Mouse (Mus musculus) embryo, embryonic 11 days (tissue): Measurements from ENCODE around the gene Klrb1f.
"Not testable (repeated sequence)": the region's sequence is repeated elsewhere in the genome, so short reads cannot be mapped to it uniquely, and the experiment has no call there.

Experiments
- DNase-seq: peaks from one replicate; pipeline ENCODE4 v3.0.0-alpha.2; 2015

Klrb1f gene

DNA sequence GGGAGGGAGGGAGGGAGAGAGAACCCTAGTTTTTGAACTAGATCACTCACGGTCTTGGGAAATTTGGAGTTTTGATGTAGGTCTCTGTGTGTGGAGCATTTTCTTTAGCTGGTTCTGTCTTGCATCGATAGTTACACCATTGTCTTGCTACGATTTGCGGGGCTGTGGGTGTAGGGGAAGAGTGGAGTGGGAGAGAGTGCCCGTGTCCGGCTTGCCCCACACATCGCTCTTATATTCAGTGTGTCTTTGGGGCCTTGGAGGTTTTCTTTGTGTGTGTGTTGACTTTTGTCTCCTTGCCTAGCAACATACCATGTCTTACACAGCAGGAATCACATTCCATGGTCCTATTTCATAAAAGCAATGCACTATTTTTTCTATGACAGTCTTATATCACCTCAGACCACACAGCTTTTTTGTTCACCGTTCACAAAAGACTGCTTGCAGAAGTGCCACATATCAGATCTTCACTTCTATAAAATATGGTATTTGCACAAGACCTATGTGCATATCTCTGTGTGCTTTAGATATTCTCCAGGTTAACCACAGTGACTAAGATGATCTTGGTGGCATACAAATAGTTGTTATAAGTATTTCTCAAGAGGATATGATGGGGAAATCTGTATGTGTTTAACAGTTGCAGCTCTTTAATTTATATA is 4.0 kb downstream of the Klrb1f start:
- peak; percentile 25 for DNase-seq

DNA sequence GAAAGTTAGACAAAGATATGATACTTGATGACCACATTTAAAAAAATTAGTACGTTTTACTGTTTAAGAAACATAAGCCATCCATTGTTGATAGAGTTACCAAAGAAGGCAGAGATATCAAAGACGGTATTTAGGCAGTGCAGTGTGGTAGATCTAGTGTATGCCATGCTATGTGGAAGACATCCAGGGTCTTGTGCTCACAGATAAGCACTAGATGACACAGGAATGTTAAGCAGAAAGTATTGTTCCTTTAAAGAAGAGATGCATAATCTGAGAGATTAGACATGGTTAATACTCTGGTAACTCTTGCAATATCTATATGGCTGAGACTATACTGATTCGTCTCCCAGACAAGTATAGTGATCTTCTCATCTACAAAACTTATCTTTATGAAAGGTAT is 5.4 kb downstream of the Klrb1f start:
- no peak for DNase-seq

DNA sequence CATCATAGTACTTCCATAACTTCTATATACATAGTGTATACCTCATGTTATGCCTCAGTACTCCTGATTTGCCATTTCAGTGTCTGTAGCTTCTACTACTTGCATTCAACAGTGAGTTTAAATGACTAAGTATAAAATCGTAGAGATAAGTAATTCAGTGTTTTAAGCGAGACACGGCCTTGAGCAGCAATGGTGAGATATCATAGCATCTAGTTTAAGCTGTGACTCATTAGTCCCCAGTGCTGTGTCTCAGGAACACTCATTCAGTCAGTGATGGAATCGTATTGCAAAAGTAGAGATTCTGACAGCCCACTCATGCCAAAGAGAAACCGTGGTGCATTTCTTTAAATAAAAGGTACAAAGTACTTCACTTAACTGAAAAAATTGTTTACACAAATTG is 6.0 kb downstream of the Klrb1f start:
- DNase-seq: no peak

DNA sequence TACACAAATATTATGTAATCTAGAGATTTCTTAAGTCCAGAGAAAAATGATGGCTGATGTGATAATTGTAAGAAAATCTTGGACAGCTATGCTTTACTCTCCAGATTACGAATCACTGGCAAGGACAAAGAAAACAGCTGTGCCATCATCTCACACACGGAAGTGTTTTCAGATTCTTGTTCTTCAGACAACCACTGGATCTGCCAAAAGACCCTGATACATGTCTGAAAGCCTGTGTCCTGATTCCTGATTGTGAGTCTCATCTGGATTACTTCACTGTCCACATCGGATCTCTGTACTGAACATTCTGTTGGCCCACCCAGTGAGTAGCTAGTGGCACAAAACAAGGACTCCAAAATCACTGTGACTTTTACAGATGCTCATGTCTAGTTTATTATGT is 10.5 kb downstream of the Klrb1f start:
- DNase-seq: no peak

DNA sequence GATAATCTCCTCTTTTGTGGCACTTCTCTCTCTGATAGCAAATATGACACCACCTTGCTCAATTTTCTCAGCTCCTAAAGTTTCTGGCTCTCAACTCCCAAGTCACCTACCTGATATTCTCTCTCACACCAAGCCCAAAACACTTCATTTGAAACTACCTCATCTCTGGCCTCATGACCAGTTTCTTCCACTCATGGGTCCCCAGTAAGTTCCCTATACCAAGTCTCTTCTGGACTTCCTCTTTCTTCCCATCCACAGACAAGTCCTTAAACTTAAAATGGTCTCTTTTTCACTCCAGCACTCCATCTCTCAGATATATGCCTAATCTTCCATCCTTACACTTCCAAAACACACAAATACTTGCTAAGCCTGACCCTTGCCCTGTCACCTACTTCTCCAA is 12.3 kb downstream of the Klrb1f start:
- DNase-seq: no peak

DNA sequence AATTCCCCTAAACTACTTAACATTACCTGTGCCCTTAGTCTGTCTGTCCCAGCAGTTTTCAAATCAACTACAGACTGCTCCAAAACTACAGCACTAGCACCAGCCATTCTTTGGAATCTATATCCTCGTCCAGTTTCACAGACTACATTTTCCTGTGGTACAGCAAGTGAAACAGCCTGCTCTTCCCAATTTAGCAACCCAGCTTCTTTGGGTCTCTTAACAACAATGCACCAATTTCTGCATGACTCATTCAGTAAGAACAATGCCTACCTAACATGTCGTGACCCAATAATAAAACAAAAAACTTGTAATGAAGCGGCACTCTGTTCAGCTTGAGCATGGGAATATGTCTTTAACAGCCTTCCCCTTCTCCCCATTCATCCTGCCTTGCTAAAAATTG is 19.7 kb downstream of the Klrb1f start:
- DNase-seq: no peak

DNA sequence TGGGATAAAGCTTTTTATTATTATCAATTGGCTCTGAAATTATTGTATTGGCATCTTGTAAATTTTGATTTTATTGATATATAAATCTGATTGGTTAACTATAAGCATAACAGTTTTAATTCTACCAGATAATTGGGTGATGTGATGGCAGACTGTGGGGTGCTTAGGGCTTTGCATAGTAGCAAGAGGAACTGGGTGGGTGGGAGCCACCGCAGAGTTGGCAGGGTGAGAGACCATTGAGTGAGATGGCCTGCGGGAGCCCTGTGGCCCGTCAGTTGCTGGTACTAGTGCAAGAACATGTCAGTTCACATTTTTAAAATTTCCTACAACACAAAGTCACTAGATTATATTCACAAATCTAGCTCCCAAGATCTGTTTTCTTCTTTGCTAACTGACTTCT is 20.2 kb downstream of the Klrb1f start:
- DNase-seq: no peak

DNA sequence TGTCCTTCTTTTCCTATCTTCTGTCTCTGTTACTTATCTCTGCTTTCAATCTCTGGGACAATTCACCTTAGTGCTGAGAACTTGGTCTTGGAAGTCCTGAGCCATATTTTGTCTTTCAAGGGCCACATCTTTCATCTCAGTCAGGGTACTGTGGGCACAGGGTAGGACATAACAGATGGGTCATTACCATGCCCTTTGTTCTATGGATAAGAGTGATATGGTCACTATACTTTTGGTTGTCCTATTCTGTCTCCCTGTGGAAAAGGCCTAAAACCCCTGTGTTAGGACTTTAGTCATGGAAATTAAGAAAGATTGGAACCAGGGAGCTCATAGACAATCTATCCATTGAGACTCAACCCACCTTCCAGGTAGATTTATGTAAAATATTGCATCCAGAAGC is 20.8 kb downstream of the Klrb1f start:
- no peak for DNase-seq

DNA sequence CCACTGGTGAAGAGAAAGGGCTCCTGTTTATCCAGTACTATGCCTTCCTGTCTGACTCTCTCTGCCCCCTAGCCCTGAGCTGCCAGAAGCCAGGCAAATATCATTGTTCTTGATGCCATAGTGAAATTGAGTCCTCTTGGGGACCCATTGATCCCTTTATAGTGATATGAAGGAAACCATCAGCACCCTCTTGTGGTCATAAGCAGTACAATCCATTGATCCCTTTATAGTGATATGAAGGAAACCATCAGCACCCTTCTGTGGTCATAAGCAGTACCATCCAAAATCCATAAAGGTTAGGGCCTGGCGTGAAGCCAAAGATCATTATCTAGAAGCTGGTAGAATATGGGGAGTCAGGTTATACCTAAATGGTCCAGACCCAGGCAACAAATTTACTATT is 21.3 kb downstream of the Klrb1f start:
- DNase-seq: peak; percentile 50

DNA sequence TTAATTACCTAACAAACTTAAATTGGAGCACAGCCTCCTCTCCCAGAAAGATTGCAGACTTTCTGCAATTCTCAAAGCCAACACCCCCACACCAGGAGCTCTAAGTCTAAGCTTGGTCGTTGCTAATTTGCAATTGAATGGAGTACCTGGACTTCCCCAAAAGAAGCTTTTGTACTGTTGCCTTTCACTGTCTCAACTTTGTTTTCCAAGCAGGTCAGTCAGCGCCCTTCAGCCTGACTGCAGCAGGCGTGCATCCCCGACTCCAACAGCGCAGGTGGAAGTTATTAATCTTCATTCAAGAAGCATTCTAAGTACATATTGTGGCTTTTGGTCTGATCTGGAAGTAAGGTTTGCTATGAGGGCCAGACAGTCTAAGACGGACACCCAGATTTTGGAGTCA is 39.4 kb downstream of the Klrb1f start:
- DNase-seq: no peak

DNA sequence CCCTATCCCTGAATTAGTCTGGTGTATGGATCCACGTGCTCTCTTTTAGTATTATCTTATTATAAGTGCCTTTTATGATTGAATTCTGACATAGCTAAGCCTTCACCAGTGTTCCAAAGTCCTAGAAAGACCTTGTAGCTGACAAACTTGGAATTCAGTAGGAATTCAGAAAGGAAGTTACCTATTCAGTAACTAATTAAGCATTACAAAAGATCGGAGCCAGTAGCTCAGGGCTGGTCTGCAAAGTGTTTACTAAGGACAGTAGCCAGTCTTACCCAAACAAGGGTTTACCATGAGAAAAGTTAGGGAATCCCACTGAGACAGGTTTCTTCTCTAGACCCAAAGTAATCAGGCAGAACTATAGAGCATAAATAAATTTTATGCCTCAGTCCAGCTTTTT is 40.3 kb downstream of the Klrb1f start:
- DNase-seq: not testable (repeated sequence)

DNA sequence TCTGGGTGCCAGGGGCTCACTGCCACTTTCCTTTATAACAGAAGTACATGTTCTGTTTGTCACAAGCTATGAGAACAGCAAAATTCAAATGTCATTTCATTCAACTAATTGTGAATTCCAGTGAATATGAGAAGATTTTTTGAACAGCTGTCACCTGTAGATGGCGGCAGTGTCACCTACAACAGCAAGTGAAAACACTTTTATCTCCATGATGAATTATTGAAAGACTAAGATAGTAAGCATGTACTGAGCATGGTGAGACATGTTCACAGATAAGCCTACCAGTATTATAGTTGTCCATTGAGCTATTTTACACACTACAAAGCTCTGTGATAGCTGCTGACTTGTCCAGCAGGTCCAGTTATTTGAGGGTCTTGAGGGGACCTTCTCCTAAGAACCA is 42.5 kb downstream of the Klrb1f start:
- DNase-seq: no peak

DNA sequence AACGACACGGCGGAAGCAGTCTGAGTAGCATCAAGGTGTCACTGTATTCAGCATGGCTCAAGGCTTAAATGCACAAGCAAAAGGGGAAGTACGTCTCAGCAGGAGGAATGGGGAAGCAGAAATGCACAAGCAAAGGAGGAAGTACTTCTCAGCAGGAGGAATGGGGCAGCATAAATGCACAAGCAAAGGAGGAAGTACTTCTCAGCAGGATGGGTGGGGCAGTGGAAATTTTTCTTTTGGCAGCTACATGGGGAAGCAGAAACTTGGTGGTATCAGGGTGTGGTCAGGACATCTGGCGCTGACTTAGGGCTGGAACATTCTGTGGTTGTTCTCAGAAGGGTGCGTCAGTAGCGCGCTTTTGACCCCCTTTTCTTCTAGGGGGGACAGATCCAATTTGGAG is 42.9 kb downstream of the Klrb1f start:
- not testable (repeated sequence) for DNase-seq

DNA sequence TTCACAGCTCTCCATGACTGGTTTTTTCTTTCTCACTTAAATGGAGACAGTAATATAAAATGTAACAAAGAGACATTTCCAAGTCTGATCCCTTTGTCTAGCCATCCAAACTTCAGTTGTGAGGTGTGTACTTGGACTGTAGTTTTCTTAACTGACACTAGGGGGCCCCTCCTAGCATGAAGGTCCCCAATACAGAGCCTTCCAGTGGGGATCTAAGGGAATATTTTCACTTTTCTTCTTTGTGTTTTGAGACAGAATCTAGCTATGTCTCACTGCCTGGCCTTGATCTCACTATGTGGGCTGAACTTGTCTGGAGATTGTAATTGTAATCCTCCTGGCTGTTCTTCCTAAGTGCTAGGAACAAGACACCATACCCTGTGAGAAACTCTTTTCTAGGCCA is 49.5 kb downstream of the Klrb1f start:
- peak; percentile 51 for DNase-seq

DNA sequence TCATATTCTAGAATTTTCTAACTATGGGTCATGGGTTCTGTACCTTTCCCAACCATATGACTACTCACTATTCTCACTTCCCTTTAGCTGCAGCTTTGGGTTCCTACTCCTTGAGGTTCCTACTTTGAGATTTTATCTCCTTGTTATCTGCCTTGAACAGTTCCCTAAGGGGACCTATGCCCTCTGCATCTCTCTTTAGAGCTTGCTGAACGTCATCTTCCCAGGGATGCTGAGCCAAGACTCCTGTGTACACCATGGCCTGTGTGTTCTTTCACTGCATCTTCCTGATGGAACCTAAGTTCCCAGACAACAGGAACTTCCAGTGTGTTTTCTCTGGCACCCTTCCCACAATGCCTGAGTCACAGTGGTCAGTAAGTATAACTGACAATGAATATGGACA is 52.2 kb downstream of the Klrb1f start:
- no peak for DNase-seq

DNA sequence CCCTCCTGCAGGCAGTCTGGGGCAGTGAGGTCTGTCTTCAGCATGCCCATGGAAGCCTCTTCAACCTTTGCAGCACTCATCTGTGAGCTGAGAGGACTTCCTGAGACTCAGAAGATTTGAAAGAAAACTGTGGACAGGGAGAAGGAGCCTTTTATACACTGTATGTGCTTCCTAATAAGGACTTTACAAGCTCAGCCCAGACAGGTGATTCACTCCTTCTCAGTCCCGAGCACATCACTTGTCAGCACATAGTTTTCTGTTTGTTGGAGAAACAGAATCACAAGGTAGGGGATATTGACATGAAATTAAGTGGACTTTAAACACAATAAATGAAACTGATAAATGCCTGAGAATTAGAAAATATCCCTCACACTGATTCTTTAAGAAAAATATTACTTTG is 55.1 kb downstream of the Klrb1f start, which contains the start of gene Clec2e:
TSS of gene Clec2e (minus strand) at position 120 of the 400 bp plus-strand sequence.
- DNase-seq: not testable (repeated sequence)

DNA sequence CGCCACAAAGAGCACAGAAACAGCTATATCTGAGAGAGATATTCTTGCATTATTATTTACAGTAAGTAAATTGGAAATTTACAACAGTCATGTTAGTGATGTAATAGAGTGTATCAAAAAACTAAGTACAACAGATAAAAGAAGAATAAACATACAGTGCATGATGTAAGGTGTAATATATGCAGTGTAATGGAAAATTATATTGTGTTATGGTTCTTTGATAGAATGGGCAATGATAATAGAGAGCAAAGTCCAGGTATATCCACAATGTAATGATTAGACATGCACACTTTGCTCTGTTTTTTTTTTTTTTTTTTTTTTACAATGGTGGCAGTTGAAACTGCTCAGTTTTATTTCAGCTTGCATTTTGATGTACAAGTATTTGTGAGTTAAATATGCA is 55.9 kb downstream of the Klrb1f start:
- DNase-seq: no peak

DNA sequence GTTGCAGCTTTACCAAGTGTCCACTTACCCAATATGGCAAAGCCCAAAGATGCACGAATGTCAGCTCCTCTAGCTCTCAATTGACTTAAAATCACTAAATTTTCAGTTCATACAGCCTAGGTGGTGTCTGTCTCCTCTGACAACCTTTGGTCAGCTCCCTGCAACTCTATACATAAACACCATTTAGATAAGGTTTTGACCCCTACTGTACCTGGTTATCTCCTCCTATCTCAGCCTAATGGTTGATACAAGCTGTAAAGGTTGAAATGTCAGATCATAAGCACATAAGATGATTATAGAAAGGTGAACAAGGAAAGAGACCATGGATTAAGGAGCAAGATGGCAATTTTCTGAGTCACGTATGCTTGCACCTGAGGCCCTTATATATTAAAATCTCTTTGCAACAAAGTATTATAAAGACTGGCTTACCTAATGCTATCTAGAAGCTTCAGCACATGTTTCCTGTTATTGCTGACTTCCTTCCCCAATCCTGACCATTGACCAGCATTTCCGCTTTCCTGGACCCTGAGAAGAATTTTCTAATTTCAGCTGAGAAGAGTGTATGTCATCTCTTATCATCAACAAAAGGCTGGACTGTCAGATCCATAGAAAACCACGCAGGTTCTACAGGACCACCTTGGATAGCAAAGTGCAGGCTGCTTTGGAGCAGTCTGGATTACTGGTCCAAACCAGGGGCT is 57.3 kb downstream of the Klrb1f start:
- DNase-seq: no peak
